In genomic region chr3:89395806-89396653, GRCm38 (mm10) we compare ENCODE assay signal across 8 mouse cellular contexts. TPM values are rescaled to one million over a fixed set of nuclear protein-coding genes. Genes with fewer than 3 reads are reported as not detected.
DNase-seq lines count a peak whose midpoint lies in the region; ATAC-seq and TF ChIP-seq lines count a peak whose summit lies in the region.

No protein-coding gene starts in this region.

- no peak for TF ChIP-seq POLR2A in bone marrow macrophage, adult 2 months (IDR thresholded peaks at IDR 0.05; ENCODE audit: borderline replicate concordance, low read depth, low read length)

- peak; percentile 78 for TF ChIP-seq CTCF in bone marrow macrophage, adult 2 months (IDR thresholded peaks at IDR 0.05; ENCODE audit: low read depth, low read length)

- peak; percentile 79 to 94 for DNase-seq in adrenal gland, adult (ENCODE audit: inconsistent age in 2 of 2, low spot score in 1 of 2)
- no peak for DNase-seq in adrenal gland, postnatal 4 days (ENCODE audit: low spot score in 2 of 2)
- DNase-seq in forebrain, embryonic 10.5 days (ENCODE audit: extremely low spot score, low spot score) = peak; percentile 77
- peak; percentile 72 to 81 for DNase-seq in heart, postnatal 36 days
- peak; percentile 79 for DNase-seq in testis, postnatal 10 days (ENCODE audit: low spot score)

- peak overlapping the region; percentile 68 for H3K4me3 ChIP-seq in bone marrow macrophage, adult 2 months (ENCODE audit: insufficient read depth, low read length)
- H3K4me3 ChIP-seq in forebrain, embryonic 10.5 days = peak overlapping the region; percentile 75
- peak overlapping the region; percentile 53 for H3K4me3 ChIP-seq in limb, embryonic 12.5 days (replicated peaks)
- H3K4me3 ChIP-seq in midbrain, embryonic 13.5 days (replicated peaks) = peak overlapping the region; percentile 40

- peak overlapping the region; percentile 100 for H3K4me2 ChIP-seq in limb, embryonic 12.5 days
- H3K4me2 ChIP-seq in midbrain, embryonic 13.5 days (replicated peaks) = peak overlapping the region; percentile 97

- peak overlapping the region; percentile 58 for H3K9ac ChIP-seq in limb, embryonic 12.5 days (replicated peaks)
- H3K9ac ChIP-seq in midbrain, embryonic 13.5 days (replicated peaks) = peak overlapping the region; percentile 37; the same call in 1 of the 2 replicates

- ATAC-seq in limb, embryonic 12.5 days (ENCODE audit: insufficient number of reproducible peaks, insufficient read depth, low FRiP score, low TSS enrichment, low read depth) = no peak
- ATAC-seq in midbrain, embryonic 13.5 days = no peak

- no peak overlapping the region for H3K27ac ChIP-seq in bone marrow macrophage, adult 2 months (ENCODE audit: insufficient read depth, low read depth, low read length)
- H3K27ac ChIP-seq in forebrain, embryonic 10.5 days = peak overlapping the region; percentile 90
- peak overlapping the region; percentile 79 for H3K27ac ChIP-seq in limb, embryonic 12.5 days
- H3K27ac ChIP-seq in midbrain, embryonic 13.5 days = no peak overlapping the region

- peaks cover 29% of the 10 kb centered on the region for H3K27me3 ChIP-seq in forebrain, embryonic 10.5 days (ENCODE audit: poor library complexity, severe bottlenecking)
- peaks cover 21% of the 10 kb centered on the region for H3K27me3 ChIP-seq in limb, embryonic 12.5 days
- peaks cover 27% of the 10 kb centered on the region for H3K27me3 ChIP-seq in midbrain, embryonic 13.5 days

- H3K4me1 ChIP-seq in bone marrow macrophage, adult 2 months (ENCODE audit: control insufficient read depth, insufficient read depth, low read length) = peaks cover 4% of the 10 kb centered on the region
- peaks cover 60% of the 10 kb centered on the region for H3K4me1 ChIP-seq in forebrain, embryonic 10.5 days
- peaks cover 53% of the 10 kb centered on the region for H3K4me1 ChIP-seq in limb, embryonic 12.5 days (replicated peaks)
- peaks cover 49% of the 10 kb centered on the region for H3K4me1 ChIP-seq in midbrain, embryonic 13.5 days (replicated peaks)

- WGBS in forebrain, embryonic 10.5 days = under 1% methylated on average over 40 of the region's 44 CpGs
- 1% methylated on average over 43 of the region's 44 CpGs for WGBS in limb, embryonic 12.5 days
- WGBS in midbrain, embryonic 13.5 days = under 1% methylated on average over 44 of the region's 44 CpGs

- no peaks in the 10 kb centered on the region for H3K9me3 ChIP-seq in forebrain, embryonic 10.5 days
- no peaks in the 10 kb centered on the region for H3K9me3 ChIP-seq in limb, embryonic 12.5 days
- H3K9me3 ChIP-seq in midbrain, embryonic 13.5 days = no peaks in the 10 kb centered on the region

- intact Hi-C loops in heart, postnatal 36 days (cut with DNase I) = loop anchor here (2.0 to 5.0 kb wide), 4 partner anchors 15 to 91 kb away; partner anchors contain the start of genes Adam15 and Flad1

- H3K36me3 ChIP-seq in forebrain, embryonic 10.5 days (replicated peaks) = peaks cover 8% of the 10 kb centered on the region; the same call in 1 of the 2 replicates
- H3K36me3 ChIP-seq in limb, embryonic 12.5 days = no peaks in the 10 kb centered on the region
- peaks cover 6% of the 10 kb centered on the region for H3K36me3 ChIP-seq in midbrain, embryonic 13.5 days

RNA-seq across cellular contexts. Expression of gene Zbtb7b, which starts 1.5 kb away (rescaled TPM):
- 10 to 100 TPM; 41.8 to 47.2 TPM for total RNA-seq in adrenal gland, postnatal 4 days (2021)
- 66.0 and 75.2 TPM in 2 replicates for polyA plus RNA-seq in bone marrow macrophage, adult 2 months (2012; ENCODE audit: insufficient read depth, insufficient read length, missing spikeins)
- polyA plus RNA-seq in forebrain, embryonic 10.5 days (2016; fragmentation: Nextera tagmentation; extraction: Ambion mirVana) = 0.65 and 0.69 TPM in 2 replicates
- total RNA-seq in heart, postnatal 36 days (2021) = 10 to 100 TPM; 20.8 to 23.5 TPM
- 0.79 and 1.2 TPM in 2 replicates for polyA plus RNA-seq in limb, embryonic 12.5 days (2016; fragmentation: Nextera tagmentation; extraction: Ambion mirVana)
- polyA plus RNA-seq in midbrain, embryonic 13.5 days (2015; fragmentation: Nextera tagmentation; extraction: Ambion mirVana) = 0.45 and 0.54 TPM in 2 replicates

RNA-seq across cellular contexts. Expression of gene Lenep, which starts 6.6 kb away (rescaled TPM):
- not detected for total RNA-seq in adrenal gland, postnatal 4 days (2021)
- polyA plus RNA-seq in bone marrow macrophage, adult 2 months (2012; ENCODE audit: insufficient read depth, insufficient read length, missing spikeins) = not detected in 2 replicates
- polyA plus RNA-seq in forebrain, embryonic 10.5 days (2016; fragmentation: Nextera tagmentation; extraction: Ambion mirVana) = 0.15 and 0.23 TPM in 2 replicates
- under 1 TPM; 0.24 to 0.72 TPM for total RNA-seq in heart, postnatal 36 days (2021)
- polyA plus RNA-seq in limb, embryonic 12.5 days (2016; fragmentation: Nextera tagmentation; extraction: Ambion mirVana) = 1.0 TPM in 1 of 2 replicates, not detected in the other
- 1.5 TPM in 1 of 2 replicates, not detected in the other for polyA plus RNA-seq in midbrain, embryonic 13.5 days (2015; fragmentation: Nextera tagmentation; extraction: Ambion mirVana)

RNA-seq across cellular contexts. Expression of gene Flad1, which starts 15.6 kb away (rescaled TPM):
- 10 to 100 TPM; 30.9 to 36.8 TPM for total RNA-seq in adrenal gland, postnatal 4 days (2021)
- 17.7 and 20.5 TPM in 2 replicates for polyA plus RNA-seq in bone marrow macrophage, adult 2 months (2012; ENCODE audit: insufficient read depth, insufficient read length, missing spikeins)
- polyA plus RNA-seq in forebrain, embryonic 10.5 days (2016; fragmentation: Nextera tagmentation; extraction: Ambion mirVana) = 27.0 and 29.8 TPM in 2 replicates
- 10 to 100 TPM; 44.0 to 55.1 TPM for total RNA-seq in heart, postnatal 36 days (2021)
- 25.0 and 26.4 TPM in 2 replicates for polyA plus RNA-seq in limb, embryonic 12.5 days (2016; fragmentation: Nextera tagmentation; extraction: Ambion mirVana)
- 37.2 and 37.8 TPM in 2 replicates for polyA plus RNA-seq in midbrain, embryonic 13.5 days (2015; fragmentation: Nextera tagmentation; extraction: Ambion mirVana)

RNA-seq across cellular contexts. Expression of gene Cks1b, which starts 22.2 kb away (rescaled TPM):
- total RNA-seq in adrenal gland, postnatal 4 days (2021) = 10 to 100 TPM; 64.2 to 66.3 TPM
- 46.6 and 55.2 TPM in 2 replicates for polyA plus RNA-seq in bone marrow macrophage, adult 2 months (2012; ENCODE audit: insufficient read depth, insufficient read length, missing spikeins)
- polyA plus RNA-seq in forebrain, embryonic 10.5 days (2016; fragmentation: Nextera tagmentation; extraction: Ambion mirVana) = 681 and 720 TPM in 2 replicates
- 1 to 10 TPM; 5.1 to 5.4 TPM for total RNA-seq in heart, postnatal 36 days (2021)
- polyA plus RNA-seq in limb, embryonic 12.5 days (2016; fragmentation: Nextera tagmentation; extraction: Ambion mirVana) = 585 and 619 TPM in 2 replicates
- polyA plus RNA-seq in midbrain, embryonic 13.5 days (2015; fragmentation: Nextera tagmentation; extraction: Ambion mirVana) = 176 and 177 TPM in 2 replicates

RNA-seq across cellular contexts. Expression of gene Shc1, which starts 22.2 kb away (rescaled TPM):
- 100 to 1,000 TPM; 142 to 145 TPM for total RNA-seq in adrenal gland, postnatal 4 days (2021)
- 56.0 and 56.8 TPM in 2 replicates for polyA plus RNA-seq in bone marrow macrophage, adult 2 months (2012; ENCODE audit: insufficient read depth, insufficient read length, missing spikeins)
- polyA plus RNA-seq in forebrain, embryonic 10.5 days (2016; fragmentation: Nextera tagmentation; extraction: Ambion mirVana) = 49.4 and 53.2 TPM in 2 replicates
- total RNA-seq in heart, postnatal 36 days (2021) = 10 to 100 TPM; 34.1 to 36.6 TPM
- polyA plus RNA-seq in limb, embryonic 12.5 days (2016; fragmentation: Nextera tagmentation; extraction: Ambion mirVana) = 84.4 and 90.9 TPM in 2 replicates
- 17.3 and 17.8 TPM in 2 replicates for polyA plus RNA-seq in midbrain, embryonic 13.5 days (2015; fragmentation: Nextera tagmentation; extraction: Ambion mirVana)

Comparison
In these comparisons a context has a peak if more than half of its experiments do, and no peak if none do; other contexts are left out.
1. DNase-seq: peak in adrenal gland, adult (2 of 2), forebrain, embryonic 10.5 days (single experiment), heart, postnatal 36 days (2 of 2) and testis, postnatal 10 days (single experiment); none in adrenal gland, postnatal 4 days (0 of 2).
2. H3K27ac ChIP-seq: peak in forebrain, embryonic 10.5 days (single experiment) and limb, embryonic 12.5 days (single experiment); none in bone marrow macrophage, adult 2 months (single experiment) and midbrain, embryonic 13.5 days (single experiment).
3. RNA of gene Zbtb7b, which starts 1.5 kb away (polyA plus RNA-seq): 66.0 to 75.2 TPM in bone marrow macrophage, adult 2 months; 0.79 to 1.2 TPM in limb, embryonic 12.5 days, 0.65 to 0.69 TPM in forebrain, embryonic 10.5 days and 0.45 to 0.54 TPM in midbrain, embryonic 13.5 days; every median in the first group is over 10 times any median in the second.
4. Peak in every context shown above with its lines, with median percentiles within 50 percentile points of each other: H3K4me3 ChIP-seq.